Mouse (Mus musculus): ENCODE measurements around the gene Olfr313.

Gene Olfr313

GRCm38 (mm10) chr11:58849731-58850130 is 34.9 kb downstream of the Olfr313 start:
- no peak for DNase-seq (ENCODE audit: low read depth)

- DNase-seq (ENCODE audit: low read depth): no peak
These were observed 45.9 kb downstream of the Olfr313 start for GRCm38 (mm10) chr11:58860744-58861143.

- DNase-seq (ENCODE audit: low read depth): no peak
These were observed 52.5 kb downstream of the Olfr313 start, which contains the start of gene 2810021J22Rik for GRCm38 (mm10) chr11:58867039-58867953. 2810021J22Rik (plus strand) TSS chr11:58867216.

GRCm38 (mm10) chr11:58867954-58868330 is 53.1 kb downstream of the Olfr313 start:
- no peak for DNase-seq (ENCODE audit: low read depth)

All from 416B (cell line).